Mouse (Mus musculus) left cerebral cortex, postnatal 14 days (tissue): ENCODE measurements around the gene Tamm41. TPM values are rescaled to one million over a fixed set of nuclear protein-coding genes. Genes with fewer than 3 reads are reported as not detected.

ENCODE experiments used
- DNase-seq, 2 experiments: peaks; one replicate each; pipeline ENCODE4 v3.0.0; 2021 to 2022; ENCODE audit warnings: low spot score in 2 of 2, mixed read lengths in 1 of 2
- intact Hi-C: fragments of 180-260 bp; cut with DNase I; formaldehyde crosslinking; loops from one replicate; pipeline ENCODE4 v1.15.1; 2025
- total RNA-seq, 2 experiments: library from RNA; stranded (reverse); gene quantifications; 2 replicates each; pipeline ENCODE4 v1.2.3; 2021

The Tamm41 gene
- total RNA-seq, 2 experiments from 2014 or later: 17.3 to 21.9 TPM

DNA sequence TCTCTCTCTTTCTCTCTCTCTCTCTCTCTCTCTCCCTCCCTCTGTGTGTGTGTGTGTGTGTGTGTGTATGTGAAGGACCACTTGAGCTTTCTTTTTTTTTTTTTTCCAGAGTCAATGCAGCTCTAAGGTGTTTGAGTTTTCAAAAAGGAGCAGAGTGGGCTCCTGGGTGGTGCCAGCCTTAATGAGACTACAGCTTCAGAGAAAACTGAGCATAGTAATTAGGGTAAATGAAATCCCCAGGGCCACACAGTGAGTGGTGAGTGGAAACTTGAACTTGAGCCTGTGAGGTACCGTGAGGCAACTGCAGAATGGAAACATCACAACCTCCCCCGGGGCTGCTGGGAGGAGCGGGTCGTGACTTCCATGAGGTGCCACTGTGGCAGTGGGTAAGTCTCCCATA lies 45.8 kb downstream of the Tamm41 start:
- DNase-seq: no peak
- intact Hi-C loops: no loop called here

GRCm38 (mm10) chr6:114988619-114988980 lies 49.1 kb downstream of the Tamm41 start:
- intact Hi-C loops: no loop called here
- no peak for DNase-seq

GRCm38 (mm10) chr6:114987966-114988618 lies 49.6 kb downstream of the Tamm41 start:
- no peak for DNase-seq
- intact Hi-C loops: no loop called here

DNA sequence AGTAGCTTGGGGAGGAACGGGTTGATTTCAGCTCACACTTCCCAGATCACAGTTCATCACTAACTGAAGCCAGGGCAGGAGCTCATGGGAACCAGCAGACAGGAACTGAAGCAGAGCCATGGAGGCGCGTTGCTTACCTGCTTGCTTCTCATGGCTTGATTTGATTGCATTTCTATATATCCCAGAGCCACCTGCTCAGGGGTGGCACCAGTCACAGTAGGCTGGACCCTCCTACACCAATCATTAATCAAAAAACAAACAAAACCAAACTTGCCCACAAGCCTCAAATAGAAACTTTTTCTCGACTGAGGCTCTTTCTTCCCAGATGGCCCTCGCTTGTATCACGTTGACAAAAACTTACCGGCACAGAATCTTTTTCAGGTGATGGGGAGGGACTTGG lies 55.0 kb downstream of the Tamm41 start:
- DNase-seq: no peak
- intact Hi-C loops: no loop called here

- DNase-seq: no peak
- intact Hi-C loops: no loop called here
These were observed 58.0 kb downstream of the Tamm41 start for GRCm38 (mm10) chr6:114979715-114980114.

- peak; percentile 81 to 85 for DNase-seq
- intact Hi-C loops: no loop called here
These were observed 60.7 kb downstream of the Tamm41 start for GRCm38 (mm10) chr6:114976915-114977419.

- intact Hi-C loops: no loop called here
- no peak for DNase-seq
These were observed 63.3 kb downstream of the Tamm41 start for GRCm38 (mm10) chr6:114974331-114974730.

DNA sequence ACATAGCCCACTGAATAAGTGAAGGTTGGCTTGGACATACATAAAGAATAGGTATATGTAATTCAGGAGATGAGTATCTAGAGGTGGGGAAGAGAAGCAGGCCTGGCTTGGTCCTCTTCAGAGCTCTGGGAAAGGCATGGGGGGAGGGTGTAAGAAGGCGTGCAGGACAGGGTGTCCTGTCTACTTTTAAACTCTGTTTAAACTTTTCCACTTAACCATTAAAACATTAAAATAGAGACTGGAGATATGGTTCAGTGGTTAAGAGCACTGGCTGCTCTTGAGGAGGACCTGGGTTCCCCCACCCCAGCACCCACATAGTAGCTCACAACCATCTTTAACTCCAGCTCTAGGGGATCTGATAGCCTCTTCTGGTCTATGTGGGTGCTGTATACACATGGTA lies 64.7 kb downstream of the Tamm41 start:
- intact Hi-C loops: no loop called here
- no peak for DNase-seq

DNA sequence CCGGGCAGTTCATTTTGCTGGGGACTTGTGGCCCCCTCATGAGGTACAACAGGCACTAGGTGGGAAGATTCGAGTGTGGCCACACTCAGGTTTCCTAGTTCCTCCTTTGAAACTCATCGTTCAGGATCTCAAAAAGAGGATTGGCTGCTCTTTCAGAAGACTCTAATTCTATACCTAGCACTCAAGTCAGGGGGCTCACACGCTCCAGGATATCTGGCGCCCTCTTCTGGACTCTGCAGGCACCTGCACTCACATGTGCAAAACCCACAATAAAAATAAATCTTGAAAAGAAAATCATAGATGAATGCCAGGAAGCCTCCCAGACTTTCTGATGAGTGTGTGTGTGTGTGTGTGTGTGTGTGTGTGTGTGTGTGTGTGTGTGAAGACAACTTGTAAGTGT lies 66.8 kb downstream of the Tamm41 start:
- no peak for DNase-seq
- intact Hi-C loops: no loop called here

GRCm38 (mm10) chr6:114970386-114970785 lies 67.3 kb downstream of the Tamm41 start:
- intact Hi-C loops: no loop called here
- DNase-seq: no peak

DNA sequence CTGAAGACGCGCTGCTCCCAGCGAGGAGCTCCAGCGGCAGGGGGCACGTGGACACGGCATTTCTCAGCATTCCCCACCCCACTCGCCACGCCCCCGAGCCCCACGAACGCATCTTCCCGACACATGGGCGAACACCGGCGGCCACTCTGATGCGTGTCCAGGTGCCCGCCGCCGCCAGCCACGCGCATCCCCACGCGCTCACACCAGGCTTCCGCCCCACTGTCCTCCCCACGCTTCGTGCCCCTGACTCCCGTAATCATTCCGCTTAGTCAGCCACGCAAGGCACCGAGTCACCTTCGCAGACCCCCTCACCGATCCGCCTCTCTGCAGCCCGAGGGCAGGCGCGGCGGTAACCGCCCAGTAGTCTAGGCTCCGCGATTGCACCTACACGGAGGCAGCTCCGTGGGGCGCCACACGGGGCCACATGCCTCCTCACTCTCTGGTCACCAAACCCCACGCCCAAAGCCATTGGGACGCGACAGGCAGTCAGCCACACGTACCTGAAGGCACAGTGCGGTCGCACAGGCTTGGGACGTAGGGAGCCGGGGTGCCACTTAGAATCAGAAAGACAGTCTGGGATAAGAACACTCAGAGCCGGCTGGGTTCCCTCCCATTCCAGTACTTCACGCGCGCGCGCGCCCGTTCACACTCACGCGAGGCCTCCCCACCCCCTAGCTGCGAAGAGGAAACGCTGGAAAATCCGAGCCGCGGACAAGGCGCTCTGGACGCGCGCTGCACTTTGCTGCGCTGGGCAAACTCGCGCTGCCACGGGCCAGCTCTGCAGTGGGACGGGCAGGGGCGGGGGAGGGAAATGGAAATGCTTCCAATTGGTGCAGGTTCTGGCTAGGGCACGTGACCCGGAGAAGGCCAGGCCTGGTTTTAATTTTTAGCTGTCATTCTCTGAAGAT lies 68.2 kb downstream of the Tamm41 start, which contains the start of gene Vgll4:
Gene Vgll4, minus strand, starts transcription at position 782 of the 908 bp plus-strand sequence.
- DNase-seq: peak; percentile 74 to 77
- intact Hi-C loops: loop anchor here (2.0 kb wide), 1 partner anchor 41 kb away; no protein-coding TSS in a partner anchor

DNA sequence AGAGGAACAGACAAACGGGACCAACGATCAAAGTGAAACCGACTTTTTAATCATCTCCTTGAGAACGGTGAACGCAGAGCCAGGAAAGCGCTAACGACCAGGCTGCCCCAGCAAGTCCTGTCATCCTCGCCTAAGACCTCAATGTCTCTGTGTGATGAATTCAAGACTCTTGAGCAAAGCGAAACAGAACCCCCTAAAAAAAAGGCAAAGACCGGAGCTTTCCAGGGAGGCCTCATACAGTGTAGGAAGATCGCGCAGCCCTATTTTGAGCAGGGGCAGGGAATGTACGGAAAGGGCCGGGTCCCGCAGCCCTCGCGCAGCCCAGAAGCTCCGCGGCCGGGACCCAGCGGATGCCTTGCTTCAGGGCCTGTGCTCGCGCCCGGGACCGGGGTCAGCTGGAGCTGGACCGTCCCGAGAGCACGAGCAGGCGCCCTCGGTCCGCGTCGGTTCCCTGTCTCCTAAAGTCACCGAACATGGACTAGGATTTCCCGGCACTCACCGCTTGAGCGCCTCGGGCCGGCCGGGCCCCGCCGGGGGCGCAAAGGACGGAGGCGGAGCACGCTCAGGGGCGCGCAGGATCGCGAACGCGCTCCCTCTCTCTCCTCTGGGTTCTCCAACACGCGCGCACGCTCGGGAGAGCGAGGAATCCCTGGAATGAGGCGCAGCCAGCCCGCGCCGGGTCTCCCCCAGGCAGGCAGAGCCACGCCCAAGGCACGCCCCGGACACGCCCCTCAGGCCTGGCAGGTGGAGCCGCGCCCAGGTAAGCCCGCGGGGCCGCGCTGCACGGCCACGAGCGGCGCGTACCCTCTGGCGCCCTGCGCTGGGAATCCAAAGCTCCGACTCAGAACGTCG lies 69.1 kb downstream of the Tamm41 start:
- intact Hi-C loops: loop anchor here (2.0 kb wide), 1 partner anchor 40 kb away; no protein-coding TSS in a partner anchor
- DNase-seq: peak; percentile 83 to 87

GRCm38 (mm10) chr6:114967623-114968022 lies 70.1 kb downstream of the Tamm41 start:
- intact Hi-C loops: loop anchor here (2.0 kb wide), 1 partner anchor 39 kb away; no protein-coding TSS in a partner anchor

GRCm38 (mm10) chr6:114966396-114967154 lies 71.1 kb downstream of the Tamm41 start:
- intact Hi-C loops: no loop called here
- DNase-seq: no peak

More at GRCm38 (mm10) chr6:114967623-114968022, 70.1 kb downstream of the Tamm41 start:
- DNase-seq: no peak

GRCm38 (mm10) chr6:114965802-114966201 lies 71.9 kb downstream of the Tamm41 start:
- no peak for DNase-seq
- intact Hi-C loops: no loop called here

DNA sequence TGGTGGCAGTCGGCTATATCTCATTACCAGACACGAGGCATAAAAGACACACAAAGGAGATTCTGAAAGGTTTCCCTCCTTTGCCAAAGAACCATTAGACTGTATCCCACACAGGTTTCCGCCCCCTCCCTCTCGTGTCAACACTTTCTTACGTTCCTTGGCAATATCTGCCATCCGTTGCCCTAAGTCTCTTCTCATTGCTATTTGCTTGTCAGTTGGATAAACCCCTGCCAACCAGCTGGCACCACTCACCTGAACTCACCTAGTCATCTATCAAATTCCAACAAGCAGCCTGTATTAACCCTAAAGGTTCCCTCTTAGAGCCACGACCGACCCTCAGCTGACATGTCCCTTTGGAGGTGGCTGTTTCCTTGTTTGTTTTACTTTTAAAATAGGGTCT lies 72.3 kb downstream of the Tamm41 start:
- DNase-seq: no peak
- intact Hi-C loops: no loop called here

GRCm38 (mm10) chr6:114964235-114964634 lies 73.4 kb downstream of the Tamm41 start:
- DNase-seq: peak in 1 of 2 experiments; percentile 45
- intact Hi-C loops: no loop called here

DNA sequence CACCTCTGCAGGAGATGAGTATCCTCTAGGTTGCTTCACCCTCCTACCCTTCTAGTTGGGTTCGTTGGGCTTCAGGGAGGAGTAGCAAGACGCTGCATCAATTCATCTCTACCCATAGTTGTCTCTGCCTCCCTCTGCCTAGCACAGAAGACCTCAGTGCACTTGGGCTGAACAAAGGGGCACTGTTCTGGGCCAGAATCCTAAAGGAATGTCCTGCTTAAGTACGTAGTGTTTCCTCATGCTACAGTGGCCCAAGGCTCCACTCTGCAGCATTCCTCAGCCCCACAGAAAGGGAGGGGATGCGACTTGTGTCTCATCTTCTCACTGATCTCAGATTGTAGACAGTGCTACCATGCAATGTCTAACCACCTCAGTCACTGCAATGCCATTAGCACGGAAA lies 74.0 kb downstream of the Tamm41 start:
- no peak for DNase-seq
- intact Hi-C loops: no loop called here
